Mouse (Mus musculus) hindbrain, embryonic 16.5 days (tissue): ENCODE results near the gene Ap1m2. TPM values are rescaled to one million over a fixed set of nuclear protein-coding genes. Genes with fewer than 3 reads are reported as not detected.
A peak's percentile ranks its signal among the peaks of the same experiment; 100 is the strongest.
"Not testable (repeated sequence)": the region's sequence is repeated elsewhere in the genome, so short reads cannot be mapped to it uniquely, and the experiment has no call there.

Experiments used
- ATAC-seq: fragments of 200-750 bp; cut with Nextera tagmentation; 2 replicates; pipeline ENCODE4 v1.8.0; 2017; ENCODE audit warnings: moderate TSS enrichment, moderate library complexity
- H3K27ac ChIP-seq: fragments of 300-500 bp; sonication (generic); 2 replicates; pipeline ENCODE4 v1.5.1; 2014; ENCODE audit warnings: low read depth, mild to moderate bottlenecking, control low read depth, low read length, moderate library complexity
- H3K27me3 ChIP-seq: fragments of 300-500 bp; sonication (generic); replicated peaks from 2 replicates; pipeline ENCODE4 v1.6.1; 2014; ENCODE audit warnings: low read length; ENCODE audit not compliant: control insufficient read depth, insufficient read depth
- H3K36me3 ChIP-seq: fragments of 300-500 bp; sonication (generic); 2 replicates; pipeline ENCODE4 v1.6.1; 2014; ENCODE audit warnings: mild to moderate bottlenecking, low read length, moderate library complexity, mixed read lengths; ENCODE audit not compliant: control insufficient read depth, insufficient read depth
- H3K4me1 ChIP-seq: fragments of 300-500 bp; sonication (generic); 2 replicates; pipeline ENCODE4 v1.6.1; 2014; ENCODE audit warnings: low read depth, low read length; ENCODE audit not compliant: control insufficient read depth, insufficient read depth
- H3K4me2 ChIP-seq: fragments of 300-500 bp; sonication (generic); 2 replicates; pipeline ENCODE4 v1.6.1; 2014; ENCODE audit warnings: mild to moderate bottlenecking, low read length, control low read depth, moderate library complexity
- H3K4me3 ChIP-seq: fragments of 300-500 bp; sonication (generic); 2 replicates; pipeline ENCODE4 v1.5.1; 2014; ENCODE audit warnings: mild to moderate bottlenecking, low read length, control low read depth, moderate library complexity
- H3K9ac ChIP-seq: fragments of 300-500 bp; sonication (generic); 2 replicates; pipeline ENCODE4 v1.6.1; 2014; ENCODE audit warnings: low read depth, mild to moderate bottlenecking, control low read depth, low read length, moderate library complexity
- H3K9me3 ChIP-seq: fragments of 300-500 bp; sonication (generic); 2 replicates; pipeline ENCODE4 v1.6.1; 2014; ENCODE audit warnings: mild to moderate bottlenecking, low read length, moderate library complexity; ENCODE audit not compliant: control insufficient read depth
- WGBS: fragments of 180-500 bp; shearing (Covaris S2); extraction: QIAGEN DNeasy Blood & Tissue Kit; methylation state at CpG from one replicate; pipeline ENCODE4 v1.1.7; 2014; 5-methylcytosine and 5-hydroxymethylcytosine counted together
- polyA plus RNA-seq: library from polyadenylated mRNA; unstranded; fragments of >200 nt; fragmentation: Nextera tagmentation; extraction: Ambion mirVana; gene quantifications from 2 replicates; pipeline ENCODE4 v1.2.1, GENCODE M21; 2015

The Ap1m2 gene
- polyA plus RNA-seq, 1 experiment from 2014 or later: 2.8 TPM

- no peak for ATAC-seq
- H3K36me3 ChIP-seq: peaks cover 58% of the 10 kb centered on the region
- H3K27me3 ChIP-seq: no peaks in the 10 kb centered on the region
- no peaks in the 10 kb centered on the region for H3K9me3 ChIP-seq
- no peak overlapping the region for H3K9ac ChIP-seq
- no peaks in the 10 kb centered on the region for H3K4me1 ChIP-seq
- H3K27ac ChIP-seq: no peak overlapping the region
- WGBS: 78% methylated on average over 7 of the region's 7 CpGs
- H3K4me2 ChIP-seq: no peak overlapping the region
- no peak overlapping the region for H3K4me3 ChIP-seq
Observed at GRCm38 (mm10) chr9:21273520-21274228, 38.5 kb downstream of the Ap1m2 start.

- H3K36me3 ChIP-seq: peaks cover 63% of the 10 kb centered on the region
Observed at GRCm38 (mm10) chr9:21273094-21273493, 39.0 kb downstream of the Ap1m2 start.

GRCm38 (mm10) chr9:21272391-21272790 lies 39.7 kb downstream of the Ap1m2 start:
- 92% methylated on average over 9 of the region's 9 CpGs for WGBS

More at GRCm38 (mm10) chr9:21273094-21273493, 39.0 kb downstream of the Ap1m2 start:
- 84% methylated on average over 8 of the region's 8 CpGs for WGBS
- no peak for ATAC-seq
- H3K9ac ChIP-seq: no peak overlapping the region
- no peaks in the 10 kb centered on the region for H3K4me1 ChIP-seq
- H3K27me3 ChIP-seq: no peaks in the 10 kb centered on the region
- no peak overlapping the region for H3K27ac ChIP-seq
- no peak overlapping the region for H3K4me3 ChIP-seq
- no peaks in the 10 kb centered on the region for H3K9me3 ChIP-seq
- no peak overlapping the region for H3K4me2 ChIP-seq

GRCm38 (mm10) chr9:21269590-21269989 lies 42.5 kb downstream of the Ap1m2 start:
- whole genome bisulfite sequencing: 85% methylated on average over 5 of the region's 5 CpGs

More at GRCm38 (mm10) chr9:21272391-21272790, 39.7 kb downstream of the Ap1m2 start:
- Histone ChIP-seq H3K27ac (no peak overlapping the region), H3K9me3 (no peaks in the 10 kb centered on the region), H3K4me3 (no peak overlapping the region), H3K27me3 (no peaks in the 10 kb centered on the region), H3K36me3 (peaks cover 62% of the 10 kb centered on the region), H3K4me2 (no peak overlapping the region), H3K4me1 (no peaks in the 10 kb centered on the region), H3K9ac (no peak overlapping the region)
- ATAC-seq: no peak

GRCm38 (mm10) chr9:21268305-21268704 lies 43.8 kb downstream of the Ap1m2 start:
- 95% methylated on average over 16 of the region's 16 CpGs for whole genome bisulfite sequencing
- H3K9me3 ChIP-seq: no peaks in the 10 kb centered on the region
- no peaks in the 10 kb centered on the region for H3K27me3 ChIP-seq
- H3K9ac ChIP-seq: no peak overlapping the region
- H3K4me1 ChIP-seq: peaks cover 20% of the 10 kb centered on the region
- no peak overlapping the region for H3K4me2 ChIP-seq
- H3K27ac ChIP-seq: no peak overlapping the region
- H3K4me3 ChIP-seq: no peak overlapping the region
- H3K36me3 ChIP-seq: peaks cover 41% of the 10 kb centered on the region
- no peak for ATAC-seq

More at GRCm38 (mm10) chr9:21269590-21269989, 42.5 kb downstream of the Ap1m2 start:
- not testable (repeated sequence) for H3K27ac ChIP-seq, H3K27me3 ChIP-seq, H3K9me3 ChIP-seq, H3K4me3 ChIP-seq, H3K4me2 ChIP-seq, ATAC-seq, H3K9ac ChIP-seq
- H3K36me3 ChIP-seq: peaks cover 48% of the 10 kb centered on the region
- H3K4me1 ChIP-seq: peaks cover 16% of the 10 kb centered on the region

GRCm38 (mm10) chr9:21266889-21267288 lies 45.2 kb downstream of the Ap1m2 start:
- Histone ChIP-seq H3K9ac (no peak overlapping the region; the same call in 1 of the 2 replicates), H3K36me3 (peaks cover 27% of the 10 kb centered on the region), H3K27me3 (no peaks in the 10 kb centered on the region), H3K4me3 (no peak overlapping the region), H3K4me1 (peaks cover 20% of the 10 kb centered on the region), H3K9me3 (no peaks in the 10 kb centered on the region), H3K27ac (no peak overlapping the region), H3K4me2 (no peak overlapping the region; the same call in 1 of the 2 replicates)
- WGBS: 99% methylated on average over 5 of the region's 5 CpGs
- ATAC-seq: no peak

- ATAC-seq: no peak; the same call in 1 of the 2 replicates
- 5% methylated on average over 11 of the region's 11 CpGs for WGBS
Observed at GRCm38 (mm10) chr9:21265611-21266010, 46.5 kb downstream of the Ap1m2 start.

GRCm38 (mm10) chr9:21265000-21265561 lies 47.1 kb downstream of the Ap1m2 start, which contains the start of gene Atg4d:
TSS of gene Atg4d (plus strand) at chr9:21265293.
- under 1% methylated on average over 43 of the region's 49 CpGs for WGBS
- Histone ChIP-seq H3K27ac (peak within 1 kb of the TSS; percentile 84), H3K27me3 (no peaks in the 10 kb centered on the region), H3K9ac (peak within 1 kb of the TSS; percentile 88), H3K4me2 (peak within 1 kb of the TSS; percentile 92), H3K9me3 (no peaks in the 10 kb centered on the region), H3K36me3 (peaks cover 11% of the 10 kb centered on the region; the same call in 1 of the 2 replicates), H3K4me3 (peak within 1 kb of the TSS; percentile 80), H3K4me1 (peaks cover 20% of the 10 kb centered on the region)
- ATAC-seq: peak; percentile 98

More at GRCm38 (mm10) chr9:21265611-21266010, 46.5 kb downstream of the Ap1m2 start:
- H3K36me3 ChIP-seq: peaks cover 15% of the 10 kb centered on the region
- H3K4me2 ChIP-seq: peak overlapping the region; percentile 92
- H3K27me3 ChIP-seq: no peaks in the 10 kb centered on the region
- H3K4me3 ChIP-seq: peak overlapping the region; percentile 80
- peaks cover 20% of the 10 kb centered on the region for H3K4me1 ChIP-seq
- no peaks in the 10 kb centered on the region for H3K9me3 ChIP-seq
- H3K27ac ChIP-seq: no peak overlapping the region
- peak overlapping the region; percentile 88 for H3K9ac ChIP-seq

GRCm38 (mm10) chr9:21264272-21264999 lies 47.7 kb downstream of the Ap1m2 start:
- Histone ChIP-seq H3K27ac (peak overlapping the region; percentile 84), H3K36me3 (peaks cover 8% of the 10 kb centered on the region; the same call in 1 of the 2 replicates), H3K4me2 (peak overlapping the region; percentile 92), H3K9ac (peak overlapping the region; percentile 71), H3K4me3 (peak overlapping the region; percentile 80), H3K4me1 (peaks cover 20% of the 10 kb centered on the region), H3K27me3 (no peaks in the 10 kb centered on the region), H3K9me3 (no peaks in the 10 kb centered on the region)
- ATAC-seq: no peak; the same call in none of the 2 replicates
- 20% methylated on average over 17 of the region's 17 CpGs for WGBS
